Mouse (Mus musculus) cerebellum, adult 9-11 months (tissue): ENCODE measurements around the gene Hectd2.

Source experiments
- DNase-seq: peaks from one replicate; pipeline ENCODE4 v3.0.0; 2022

The Hectd2 gene

DNA sequence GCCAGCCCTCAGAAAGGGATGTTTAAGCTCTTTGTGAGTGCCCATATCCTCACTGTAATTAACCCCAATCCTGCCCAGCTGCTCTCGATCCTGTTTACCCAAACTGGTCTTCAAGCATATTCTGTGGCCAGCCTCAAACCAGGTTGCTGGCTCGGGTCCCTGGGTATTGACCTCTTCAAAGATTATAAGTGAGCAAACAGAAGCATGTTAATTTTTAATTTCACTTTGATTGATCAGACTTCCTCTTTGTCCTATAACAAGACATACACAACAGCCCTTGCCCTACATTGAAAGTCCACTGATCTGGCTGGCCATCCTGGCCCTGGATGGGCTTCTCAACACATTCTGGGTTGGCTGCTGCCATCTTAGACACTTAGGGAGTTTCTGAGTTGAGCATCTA lies 109.5 kb downstream of the Hectd2 start:
- no peak for DNase-seq

DNA sequence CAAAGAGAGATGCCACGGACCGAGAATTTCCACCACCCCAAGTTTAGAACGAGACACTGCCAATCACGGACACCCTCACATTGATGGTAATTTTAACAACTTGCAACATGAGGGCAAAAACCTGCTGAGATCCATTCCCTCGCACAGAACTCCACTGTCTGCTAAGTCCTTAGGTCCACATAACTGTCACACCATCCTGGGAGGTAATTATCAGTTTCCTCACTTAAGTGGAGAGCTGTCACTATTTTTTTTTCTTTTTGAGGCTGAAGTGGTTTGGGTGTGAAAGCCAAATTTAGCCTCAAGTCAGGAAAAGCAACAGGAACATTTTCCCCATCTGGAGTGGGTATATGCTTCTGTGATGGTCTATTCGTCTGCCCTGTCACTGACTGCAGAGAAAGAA lies 110.0 kb downstream of the Hectd2 start:
- no peak for DNase-seq

DNA sequence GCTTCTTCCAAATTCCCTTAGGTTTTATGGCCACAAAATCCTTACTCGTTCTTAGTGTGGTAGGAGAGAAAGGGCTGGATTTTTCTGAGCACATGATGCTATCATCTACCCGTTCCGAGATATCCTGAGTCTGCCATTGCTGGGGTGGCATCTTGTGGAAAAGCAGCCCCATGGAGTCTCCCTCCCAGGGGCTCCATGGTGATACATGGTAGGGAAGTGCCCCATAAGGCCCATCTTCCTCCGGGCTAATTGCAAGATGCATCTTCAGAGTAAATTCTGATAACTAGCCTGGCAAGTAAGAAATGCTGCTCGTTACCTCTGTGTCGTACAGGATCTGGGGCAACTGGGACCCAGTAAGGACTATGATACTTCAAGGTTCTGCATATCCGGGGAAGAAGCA lies 110.8 kb downstream of the Hectd2 start:
- no peak for DNase-seq

DNA sequence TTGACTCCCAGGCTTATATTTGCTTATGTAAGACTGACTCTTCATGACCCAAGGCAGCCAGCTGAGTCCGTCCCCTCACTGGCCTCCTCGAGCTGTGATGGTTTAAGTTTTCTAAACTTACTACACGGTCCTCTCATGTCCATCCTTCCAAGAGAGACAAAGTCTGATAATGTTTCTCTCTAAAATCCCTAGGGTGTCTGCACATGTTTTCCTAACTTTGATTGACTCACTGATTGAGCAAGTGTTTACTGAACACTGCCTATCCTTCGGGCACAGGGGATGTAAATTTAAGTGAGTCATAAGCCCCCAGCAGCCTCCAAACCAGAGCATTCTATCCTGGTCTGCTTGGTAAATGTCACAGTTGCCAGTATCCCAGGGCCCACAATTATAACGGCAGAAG lies 111.2 kb downstream of the Hectd2 start:
- DNase-seq = no peak

- no peak for DNase-seq
Observed at GRCm38 (mm10) chr19:36666471-36666870, 112.0 kb downstream of the Hectd2 start.

DNA sequence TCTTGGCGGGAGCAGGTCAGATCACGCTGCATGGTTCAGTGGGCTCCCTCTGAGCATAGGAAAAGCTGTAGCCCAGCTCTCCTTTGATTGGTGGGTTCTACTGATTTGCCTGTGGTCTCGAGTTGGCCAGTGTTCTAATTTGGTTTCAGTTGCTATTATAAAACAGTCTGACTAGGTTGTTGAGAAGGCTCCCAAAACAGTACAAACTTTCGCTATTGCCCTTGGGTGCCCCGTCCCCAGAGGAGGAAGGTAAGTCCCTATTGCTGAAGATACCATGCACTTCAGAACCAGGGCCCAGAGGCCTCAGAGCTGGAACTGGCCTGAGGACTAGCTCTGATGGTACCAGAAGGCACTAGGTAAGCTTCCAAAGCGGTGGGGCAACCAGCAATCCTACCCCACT lies 112.9 kb downstream of the Hectd2 start:
- no peak for DNase-seq

GRCm38 (mm10) chr19:36668098-36668497 lies 113.7 kb downstream of the Hectd2 start:
- DNase-seq = no peak

DNA sequence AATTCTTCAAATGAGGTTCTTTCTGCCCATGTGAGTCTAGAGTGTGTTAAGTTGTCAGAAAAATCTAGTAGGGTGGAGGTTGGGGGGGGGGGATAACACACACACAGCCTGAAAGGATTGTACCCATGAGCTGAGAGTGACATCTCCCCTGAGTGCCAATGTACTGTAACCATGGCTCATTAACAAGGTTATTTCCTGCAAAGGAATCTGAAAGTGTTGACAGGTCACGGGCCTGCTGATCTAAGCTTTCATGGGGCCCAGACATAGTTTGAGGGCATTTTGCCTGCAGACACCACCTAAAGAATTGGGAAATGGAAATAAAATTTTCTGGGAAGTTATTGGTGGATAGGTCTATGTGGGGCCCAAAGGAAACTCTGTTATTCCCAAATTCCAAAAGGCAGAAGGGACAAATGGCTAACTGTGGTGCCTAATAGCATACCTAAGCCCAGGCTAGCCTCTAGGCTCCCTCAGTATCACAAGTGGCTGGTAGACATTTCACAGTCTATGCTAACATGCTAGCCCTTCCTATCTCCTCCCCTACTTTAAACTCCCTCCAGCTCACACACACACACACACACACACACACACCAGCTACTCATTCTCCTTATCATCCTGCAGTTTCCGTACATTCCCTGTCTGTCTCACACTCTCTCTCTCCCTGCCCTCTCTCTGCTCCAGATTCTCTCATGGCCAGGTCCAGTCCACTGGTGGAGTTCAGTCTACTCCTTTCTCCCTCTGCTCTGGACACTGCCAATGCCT lies 114.6 kb downstream of the Hectd2 start:
- no peak for DNase-seq

- no peak for DNase-seq
Observed at GRCm38 (mm10) chr19:36669720-36670451, 115.4 kb downstream of the Hectd2 start.
